Mouse (Mus musculus) bone marrow, adult 2 months (tissue): Measurements from ENCODE around the gene Ttf2. TPM values are rescaled to one million over a fixed set of nuclear protein-coding genes. Genes with fewer than 3 reads are reported as not detected.
A peak's percentile ranks its signal among the peaks of the same experiment; 100 is the strongest.

Source experiments
- H3K27ac ChIP-seq: fragments of 200-500 bp; 2 replicates; pipeline ENCODE4 v1.5.1; 2012; ENCODE audit warnings: low read depth, mild to moderate bottlenecking, control low read depth, inconsistent platforms, low read length; ENCODE audit not compliant: control insufficient read depth, poor library complexity, insufficient read depth
- H3K4me1 ChIP-seq: fragments of 200-500 bp; 2 replicates; pipeline ENCODE4 v1.6.1; 2011; ENCODE audit warnings: low read length; ENCODE audit not compliant: control insufficient read depth, insufficient read depth
- H3K4me3 ChIP-seq: fragments of 200-500 bp; replicated peaks from 2 replicates; pipeline ENCODE3; 2011; ENCODE audit warnings: mild to moderate bottlenecking, low read depth, low read length, control low read depth; ENCODE audit not compliant: control insufficient read depth
- CTCF ChIP-seq: fragments of 200-500 bp; IDR thresholded peaks from 2 replicates; pipeline ENCODE4 v1.5.1; 2011; ENCODE audit warnings: low read length, control low read depth; ENCODE audit not compliant: control insufficient read depth, insufficient read depth
- POLR2A ChIP-seq: fragments of 200-500 bp; IDR thresholded peaks from 2 replicates; pipeline ENCODE4 v1.6.1; 2011; ENCODE audit warnings: low read depth, mild to moderate bottlenecking, control low read depth, low read length, borderline replicate concordance; ENCODE audit not compliant: control insufficient read depth
- WGBS: fragments of 180-500 bp; shearing (Covaris S2); methylation state at CpG from one replicate; pipeline ENCODE4 v1.1.7; 2018; 5-methylcytosine and 5-hydroxymethylcytosine counted together
- polyA plus RNA-seq: library from polyadenylated mRNA; stranded (reverse); fragments of >200 nt; gene quantifications from 2 replicates; pipeline ENCODE4 v1.2.4, GENCODE M21; 2011; ENCODE audit warnings: low replicate concordance; ENCODE audit not compliant: missing spikeins, insufficient read depth, insufficient read length

Gene Ttf2
- polyA plus RNA-seq = 10.1 and 14.0 TPM in 2 replicates

- TF ChIP-seq CTCF (no peak), POLR2A (peak; percentile 49; the same call in 1 of the 2 replicates)
- H3K4me1 ChIP-seq = no peaks in the 10 kb centered on the region
- WGBS = under 1% methylated on average over 40 of the region's 40 CpGs
- no peak within 1 kb of the TSS for H3K27ac ChIP-seq
- H3K4me3 ChIP-seq = peak within 1 kb of the TSS; percentile 79
Measured at GRCm38 (mm10) chr3:100969176-100969917, at the start of gene Ttf2. Ttf2 (minus strand) TSS chr3:100969663.

GRCm38 (mm10) chr3:101018494-101018893 lies 49.0 kb upstream of the Ttf2 start:
- TF ChIP-seq CTCF = no peak
- TF ChIP-seq POLR2A = no peak
- WGBS = 81% methylated on average over 6 of the region's 6 CpGs
- no peak overlapping the region for H3K4me3 ChIP-seq
- H3K4me1 ChIP-seq = peaks cover 3% of the 10 kb centered on the region; the same call in 1 of the 2 replicates
- no peak overlapping the region for H3K27ac ChIP-seq

DNA sequence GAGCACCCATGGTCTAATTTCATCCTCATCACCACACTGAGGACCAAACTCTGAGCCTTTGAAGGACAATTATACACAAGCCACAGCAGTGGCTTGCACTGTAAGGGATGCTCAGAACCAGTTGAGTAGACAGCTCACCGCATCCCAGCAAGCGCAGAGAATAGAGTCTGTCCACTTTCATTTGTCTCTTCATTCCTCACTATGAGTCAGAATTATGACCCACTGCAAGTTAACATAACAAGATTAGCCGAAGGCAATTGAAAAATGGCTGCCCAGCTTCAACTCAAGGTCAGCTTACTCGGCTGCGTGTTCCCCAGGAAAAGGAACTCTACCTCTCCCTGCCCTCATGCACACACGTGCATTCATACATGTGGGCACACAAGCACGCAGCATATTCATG lies 46.6 kb upstream of the Ttf2 start:
- no peak for TF ChIP-seq CTCF
- no peak for TF ChIP-seq POLR2A
- Histone ChIP-seq H3K4me1 (peaks cover 5% of the 10 kb centered on the region; the same call in 1 of the 2 replicates), H3K4me3 (no peak overlapping the region), H3K27ac (no peak overlapping the region)
- WGBS = 81% methylated on average over 7 of the region's 7 CpGs

DNA sequence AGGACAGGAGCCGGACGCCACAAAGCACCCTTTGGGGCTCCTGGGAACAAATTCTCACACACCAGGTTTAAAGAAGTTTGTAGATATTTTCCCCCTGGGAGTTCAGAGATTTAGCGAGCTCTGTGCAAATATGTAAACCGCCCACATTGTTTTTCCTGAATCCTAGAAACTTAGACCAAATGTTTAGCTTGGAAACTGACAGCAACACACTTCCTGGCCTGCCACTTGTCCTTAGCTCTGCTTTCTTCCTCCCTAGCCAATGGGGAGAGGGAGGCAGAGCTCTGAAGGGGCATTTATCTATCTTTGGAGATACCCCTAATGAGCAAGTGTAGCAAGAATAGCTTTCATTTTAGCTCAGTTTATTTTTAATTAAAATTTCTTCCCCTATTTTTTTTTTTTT lies 45.8 kb upstream of the Ttf2 start:
- TF ChIP-seq CTCF = no peak
- peaks cover 5% of the 10 kb centered on the region; the same call in 1 of the 2 replicates for H3K4me1 ChIP-seq
- H3K27ac ChIP-seq = no peak overlapping the region
- WGBS = 82% methylated on average over 4 of the region's 4 CpGs
- no peak overlapping the region for H3K4me3 ChIP-seq

DNA sequence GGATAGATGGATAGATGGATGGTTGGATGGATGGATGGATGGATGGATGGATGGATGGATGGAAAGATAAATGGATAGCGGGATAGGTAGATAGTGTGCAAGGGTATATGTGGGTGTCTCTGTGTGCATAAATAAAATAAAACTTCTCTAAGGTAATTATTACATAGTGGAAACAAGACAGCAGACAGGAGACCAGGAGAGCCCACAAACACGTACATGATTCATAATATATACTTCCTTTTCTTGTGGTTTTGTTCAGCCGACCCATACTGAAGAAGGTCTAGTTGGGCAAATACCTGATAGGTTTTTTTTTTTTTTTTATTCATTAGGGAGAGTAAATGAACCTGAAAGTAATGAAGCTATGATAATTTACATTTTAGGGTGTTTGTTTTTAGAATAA lies 44.1 kb upstream of the Ttf2 start:
- no peak overlapping the region for H3K27ac ChIP-seq
- H3K4me1 ChIP-seq = peaks cover 5% of the 10 kb centered on the region; the same call in 1 of the 2 replicates
- 36% methylated on average over 3 of the region's 3 CpGs for WGBS
- H3K4me3 ChIP-seq = no peak overlapping the region
- TF ChIP-seq POLR2A = no peak

DNA sequence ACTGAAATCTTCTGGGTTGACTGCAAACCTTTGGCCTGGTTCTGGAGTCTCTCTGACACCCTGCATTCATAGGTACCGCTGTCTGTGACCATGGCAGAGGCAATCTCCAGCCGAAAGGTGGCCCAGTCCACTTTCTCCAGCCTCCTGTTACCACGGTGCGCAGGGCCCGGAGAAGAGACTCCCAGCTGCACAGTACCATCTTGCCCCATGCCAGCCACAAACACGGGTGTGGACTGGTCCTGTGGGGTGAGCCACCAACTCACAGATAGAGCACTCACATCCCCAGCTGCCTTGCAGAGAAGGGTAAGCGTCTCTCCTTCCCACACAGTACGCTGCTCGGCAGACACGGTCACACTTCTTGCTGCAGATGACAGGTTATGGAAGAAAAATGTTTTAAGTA lies 43.5 kb upstream of the Ttf2 start:
- TF ChIP-seq CTCF (no peak), POLR2A (no peak)
- H3K4me3 ChIP-seq = no peak overlapping the region
- 83% methylated on average over 10 of the region's 10 CpGs for WGBS
- H3K27ac ChIP-seq = no peak overlapping the region
- peaks cover 5% of the 10 kb centered on the region; the same call in 1 of the 2 replicates for H3K4me1 ChIP-seq

- Histone ChIP-seq H3K4me3 (no peak overlapping the region), H3K27ac (peak overlapping the region; percentile 20; the same call in 1 of the 2 replicates), H3K4me1 (peaks cover 5% of the 10 kb centered on the region; the same call in 1 of the 2 replicates)
- no peak for TF ChIP-seq POLR2A
- TF ChIP-seq CTCF = no peak
- 80% methylated on average over 8 of the region's 8 CpGs for WGBS
Measured at GRCm38 (mm10) chr3:101012597-101012996, 43.1 kb upstream of the Ttf2 start.

- Histone ChIP-seq H3K4me3 (no peak overlapping the region), H3K4me1 (peaks cover 5% of the 10 kb centered on the region; the same call in 1 of the 2 replicates), H3K27ac (peak overlapping the region; percentile 20; the same call in 1 of the 2 replicates)
- TF ChIP-seq POLR2A (no peak), CTCF (no peak)
- WGBS = 43% methylated on average over 10 of the region's 10 CpGs
Measured at GRCm38 (mm10) chr3:101012131-101012571, 42.7 kb upstream of the Ttf2 start.
